Mouse (Mus musculus) frontal cortex, adult (tissue): ENCODE data around the gene 4632433K11Rik.
"Not testable (repeated sequence)": the region's sequence is repeated elsewhere in the genome, so short reads cannot be mapped to it uniquely, and the experiment has no call there.

Source experiments
- ATAC-seq: cut with Nextera tagmentation; 2 replicates; pipeline ENCODE4 v1.9.2; 2017; ENCODE audit warnings: mild to moderate bottlenecking, moderate library complexity, mixed read lengths; ENCODE audit not compliant: low TSS enrichment

4632433K11Rik gene

GRCm38 (mm10) chr7:5056651-5057263 is 22.8 kb downstream of the 4632433K11Rik start:
- no peak for ATAC-seq

GRCm38 (mm10) chr7:5057381-5057780 is 23.5 kb downstream of the 4632433K11Rik start:
- no peak for ATAC-seq

GRCm38 (mm10) chr7:5057804-5058203 is 23.9 kb downstream of the 4632433K11Rik start:
- ATAC-seq: no peak

GRCm38 (mm10) chr7:5058631-5059030 is 24.7 kb downstream of the 4632433K11Rik start:
- ATAC-seq: no peak

GRCm38 (mm10) chr7:5059421-5059820 is 25.5 kb downstream of the 4632433K11Rik start:
- no peak for ATAC-seq

- ATAC-seq: peak; percentile 19; the same call in 1 of the 2 replicates
These were observed 26.4 kb downstream of the 4632433K11Rik start for GRCm38 (mm10) chr7:5060239-5060731.

GRCm38 (mm10) chr7:5060944-5061773 is 27.2 kb downstream of the 4632433K11Rik start:
- peak; percentile 69 for ATAC-seq

GRCm38 (mm10) chr7:5061774-5062359 is 27.9 kb downstream of the 4632433K11Rik start, which contains the start of gene U2af2:
U2af2 (plus strand) TSS chr7:5062143.
- peak; percentile 40 for ATAC-seq

- peak; percentile 9; the same call in 1 of the 2 replicates for ATAC-seq
These were observed 28.6 kb downstream of the 4632433K11Rik start for GRCm38 (mm10) chr7:5062360-5063001.

- ATAC-seq: no peak
These were observed 31.0 kb downstream of the 4632433K11Rik start for GRCm38 (mm10) chr7:5064886-5065285.

- no peak for ATAC-seq
These were observed 39.7 kb downstream of the 4632433K11Rik start for GRCm38 (mm10) chr7:5073586-5073985.

GRCm38 (mm10) chr7:5074984-5075383 is 41.1 kb downstream of the 4632433K11Rik start:
- ATAC-seq: no peak

- ATAC-seq: no peak
These were observed 43.0 kb downstream of the 4632433K11Rik start for GRCm38 (mm10) chr7:5076931-5077330.

GRCm38 (mm10) chr7:5079365-5080009 is 45.6 kb downstream of the 4632433K11Rik start:
- not testable (repeated sequence) for ATAC-seq

- peak; percentile 98 for ATAC-seq
These were observed 46.3 kb downstream of the 4632433K11Rik start, which contains the start of gene Epn1 for GRCm38 (mm10) chr7:5080010-5080751. Epn1 (plus strand) TSS chr7:5080235.

- no peak; the same call in 1 of the 2 replicates for ATAC-seq
These were observed 46.9 kb downstream of the 4632433K11Rik start for GRCm38 (mm10) chr7:5080815-5081214.

- ATAC-seq: no peak
These were observed 47.3 kb downstream of the 4632433K11Rik start for GRCm38 (mm10) chr7:5081241-5081640.

GRCm38 (mm10) chr7:5081939-5082338 is 48.0 kb downstream of the 4632433K11Rik start:
- no peak for ATAC-seq

GRCm38 (mm10) chr7:5083325-5084105 is 49.6 kb downstream of the 4632433K11Rik start:
- no peak for ATAC-seq
